Mouse (Mus musculus): ENCODE results near the gene Kdf1.

GRCm38 (mm10) chr4:133577983-133578382 is 59.2 kb downstream of the Kdf1 start:
- no peak for TF ChIP-seq CTCF (IDR thresholded peaks at IDR 0.05; ENCODE audit: insufficient read depth, low read length)
- no peak for TF ChIP-seq POLR2A (IDR thresholded peaks at IDR 0.05; ENCODE audit: borderline replicate concordance, extremely low read depth, low read depth, low read length)

Measured in lung, adult 2 months (tissue).